Mouse (Mus musculus): Measurements from ENCODE around the gene Ano10.
"Not testable (repeated sequence)": the region's sequence is repeated elsewhere in the genome, so short reads cannot be mapped to it uniquely, and the experiment has no call there.

The Ano10 gene

DNA sequence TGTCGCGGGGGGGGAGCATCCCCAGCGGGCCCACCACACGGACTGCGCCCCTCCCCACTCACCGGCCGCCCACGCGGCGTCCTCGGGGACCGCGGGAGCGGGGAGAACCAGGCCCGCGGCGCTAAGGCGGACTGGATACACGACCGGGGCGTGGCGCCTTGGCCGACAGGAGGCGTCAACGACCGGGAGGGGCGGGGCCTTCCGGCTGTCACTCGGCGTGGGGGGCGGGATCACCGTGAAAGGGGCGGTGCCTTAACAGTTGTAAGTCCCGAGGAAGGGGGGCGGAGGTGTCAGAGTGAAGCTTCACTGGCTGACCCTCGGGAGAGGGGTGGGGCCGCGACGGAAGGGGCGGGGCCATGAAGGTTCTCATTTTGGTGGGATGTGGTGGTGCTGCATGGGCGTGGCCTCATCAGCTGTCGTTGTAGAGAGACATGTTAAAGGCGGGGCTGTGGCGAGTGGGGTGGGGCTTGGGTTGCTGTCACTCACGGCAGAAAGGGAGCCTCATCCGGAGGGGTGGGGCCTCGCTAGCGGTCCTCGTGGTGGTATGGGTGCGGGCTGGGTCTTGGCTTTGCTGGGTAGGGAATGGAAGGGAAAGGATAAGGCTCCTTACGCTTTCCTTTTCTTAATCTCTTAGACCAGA, at the start of gene Ano10:
Gene Ano10 (minus strand): TSS at position 182 of the 640 bp plus-strand sequence.
- DNase-seq = peak; percentile 97

DNA sequence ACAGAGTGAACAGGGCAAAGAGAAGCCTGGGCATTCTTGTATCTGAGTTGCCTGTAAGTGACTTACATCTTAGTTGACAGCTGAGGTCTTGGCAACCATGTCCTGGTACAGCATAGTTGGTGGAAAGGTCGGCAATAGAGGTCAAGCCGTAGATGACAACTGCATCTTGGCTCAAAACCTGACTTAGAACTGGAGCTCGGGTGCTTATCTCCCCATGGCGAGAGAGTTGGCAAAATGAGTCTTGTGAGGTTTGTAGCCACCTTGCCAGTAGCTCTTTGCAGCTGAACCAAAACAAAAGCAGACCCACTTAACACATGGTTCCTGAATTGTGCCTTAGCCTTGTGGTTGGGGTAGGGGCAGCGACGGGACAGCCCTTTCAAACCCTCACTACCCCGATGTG, 49.2 kb upstream of the Ano10 start:
- no peak for DNase-seq

DNA sequence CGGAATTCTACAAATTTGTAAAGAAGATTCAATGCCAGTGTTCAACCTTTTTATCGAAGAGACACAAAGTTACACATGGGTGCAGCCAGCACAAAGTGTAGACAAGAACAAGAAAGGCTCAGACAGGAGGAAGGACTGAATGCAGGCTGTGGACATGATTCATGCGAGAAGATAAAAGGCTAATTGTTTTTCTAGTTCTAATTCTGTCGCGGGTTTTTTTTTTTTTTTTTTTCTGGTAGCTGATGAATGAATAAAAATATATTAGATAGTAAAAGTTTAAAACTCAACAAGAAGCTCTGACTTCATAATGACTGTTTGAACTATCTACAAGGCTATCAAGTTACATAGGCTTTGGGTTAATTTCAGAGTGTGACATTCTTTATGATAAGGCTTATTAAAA, 45.7 kb upstream of the Ano10 start:
- DNase-seq = no peak

DNA sequence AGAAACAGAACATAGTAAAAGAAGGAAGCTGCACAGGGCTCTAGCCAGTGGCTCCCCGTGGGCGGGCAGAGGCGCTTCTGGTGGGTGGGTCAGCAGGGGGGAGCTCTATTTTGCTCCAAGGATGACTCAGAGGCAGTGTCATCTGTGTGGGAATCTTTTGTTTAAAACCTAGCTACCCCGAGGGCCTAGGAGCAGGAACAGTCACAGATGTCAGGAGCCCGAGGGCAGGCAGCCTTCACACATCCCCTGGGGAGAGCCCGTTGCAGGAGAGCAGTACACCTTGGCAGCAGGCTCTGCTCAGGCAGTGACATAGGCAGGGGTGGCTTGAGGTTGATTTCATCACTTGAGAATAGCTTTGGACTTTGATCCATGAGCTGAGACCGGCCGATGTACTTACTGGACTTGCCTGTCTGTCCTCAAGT, 43.3 kb upstream of the Ano10 start:
- no peak for DNase-seq

DNA sequence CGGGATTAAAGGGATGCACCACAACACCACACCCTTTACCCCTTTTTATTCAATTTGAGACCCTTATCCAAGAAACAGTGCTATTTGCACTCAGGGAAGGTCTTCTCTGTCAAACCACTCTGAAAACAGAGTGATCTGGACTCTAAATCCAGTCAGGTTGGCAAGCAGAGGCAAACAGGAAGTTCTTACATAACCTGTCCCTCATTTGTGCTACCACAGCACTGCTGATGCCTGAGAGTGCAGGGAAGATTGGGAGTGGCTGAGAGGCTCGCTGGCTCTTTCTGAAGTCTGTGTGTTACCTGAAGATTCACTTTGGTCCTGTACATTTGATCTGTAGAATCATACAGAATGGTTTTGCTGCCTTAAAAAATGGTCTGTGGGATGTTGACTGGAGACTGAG, 42.5 kb upstream of the Ano10 start:
- DNase-seq = no peak

DNA sequence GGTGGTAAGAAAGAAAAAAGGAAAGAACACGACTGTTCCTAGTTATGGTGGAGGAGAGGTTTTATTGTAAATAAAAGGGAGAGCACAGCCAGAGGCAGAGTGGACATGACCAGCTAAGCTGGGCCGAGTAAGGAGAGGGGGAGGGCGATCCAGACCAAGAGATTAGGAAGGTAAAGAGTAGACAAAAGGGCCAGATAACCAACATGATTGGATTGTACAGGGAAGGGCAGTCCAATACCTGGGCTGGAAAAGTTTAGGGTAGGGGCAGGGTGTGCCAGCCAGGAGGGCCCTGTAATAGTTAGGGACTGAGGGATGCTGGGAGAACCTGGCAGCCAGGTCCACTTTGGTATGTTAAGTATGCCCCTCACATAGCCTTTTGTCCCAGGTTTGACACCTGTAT, 34.0 kb upstream of the Ano10 start:
- no peak for DNase-seq

DNA sequence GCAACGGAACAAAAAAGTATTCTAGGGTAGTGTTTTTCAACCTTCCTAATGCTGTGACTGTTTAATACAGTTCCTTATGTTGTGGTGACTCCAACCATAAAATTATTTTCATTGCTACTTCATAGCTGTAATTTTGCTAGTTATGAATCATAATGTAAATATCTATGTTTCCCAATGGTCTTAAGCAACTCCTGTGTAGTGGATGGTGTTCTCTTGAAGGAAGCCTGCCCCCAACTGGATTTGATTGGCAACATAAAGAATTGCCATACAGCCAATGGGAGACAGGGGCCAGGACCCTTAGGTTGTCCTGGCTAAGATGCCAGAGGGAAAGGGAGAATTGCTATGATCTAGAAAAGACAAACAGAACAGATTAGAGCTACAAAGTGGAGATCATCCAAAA, 31.8 kb upstream of the Ano10 start:
- DNase-seq = no peak

DNA sequence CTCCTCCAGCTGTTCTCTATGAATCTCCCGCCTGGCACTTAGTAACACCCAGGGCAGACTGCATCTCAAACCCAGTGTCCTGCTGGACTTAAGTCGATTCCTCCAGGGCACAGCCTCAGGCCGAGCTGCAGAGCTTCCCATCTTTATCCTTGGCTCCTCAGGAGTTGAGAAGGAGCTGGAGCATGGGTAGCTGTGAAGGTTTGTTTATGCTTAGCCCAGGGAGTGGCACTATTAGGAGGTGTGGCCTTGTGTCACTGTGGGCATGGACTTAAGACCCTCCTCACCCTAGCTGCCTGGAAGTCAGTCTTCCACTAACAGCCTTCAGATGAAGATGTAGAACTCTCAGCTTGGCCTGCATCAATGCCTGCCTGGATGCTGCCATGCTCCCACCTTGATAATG, 28.1 kb upstream of the Ano10 start:
- no peak for DNase-seq

DNA sequence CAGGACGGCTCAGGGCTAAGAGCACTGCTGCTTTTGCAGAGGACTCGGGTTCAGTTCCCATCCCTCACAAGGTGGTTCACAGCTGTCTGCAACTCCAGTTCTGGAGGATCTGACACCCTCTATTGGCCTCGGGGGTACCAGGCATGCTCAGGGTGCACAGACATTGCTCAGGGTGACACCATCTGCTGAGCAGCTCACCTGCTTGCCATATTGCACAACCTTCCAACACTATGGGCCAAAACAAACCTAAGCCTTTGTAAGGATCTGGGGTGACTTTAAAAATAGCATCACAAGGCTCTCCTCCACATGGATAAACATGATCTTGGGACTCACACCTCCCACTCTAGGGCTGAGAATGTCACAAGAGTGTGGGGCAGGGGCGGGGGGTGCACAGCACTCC, 26.4 kb upstream of the Ano10 start:
- DNase-seq = no peak

DNA sequence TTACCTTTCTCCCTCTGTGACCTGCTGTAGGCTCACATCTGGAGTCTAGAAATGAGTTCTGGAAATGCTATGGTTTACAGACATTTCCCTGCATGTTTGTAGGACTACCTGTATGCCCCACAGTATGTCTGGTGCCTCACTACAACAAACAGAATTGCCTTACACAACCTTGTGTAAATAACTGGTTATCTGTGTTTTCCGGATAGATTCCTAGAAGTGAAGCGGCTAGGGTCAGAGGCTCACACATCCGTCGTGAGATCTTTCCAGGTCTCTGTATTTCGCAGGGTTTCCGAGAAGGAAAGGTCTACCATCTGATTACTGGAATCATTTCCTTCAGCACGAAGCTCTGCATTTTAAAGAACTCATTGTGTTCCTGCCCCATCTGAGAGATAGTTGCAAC, 22.3 kb upstream of the Ano10 start:
- no peak for DNase-seq

DNA sequence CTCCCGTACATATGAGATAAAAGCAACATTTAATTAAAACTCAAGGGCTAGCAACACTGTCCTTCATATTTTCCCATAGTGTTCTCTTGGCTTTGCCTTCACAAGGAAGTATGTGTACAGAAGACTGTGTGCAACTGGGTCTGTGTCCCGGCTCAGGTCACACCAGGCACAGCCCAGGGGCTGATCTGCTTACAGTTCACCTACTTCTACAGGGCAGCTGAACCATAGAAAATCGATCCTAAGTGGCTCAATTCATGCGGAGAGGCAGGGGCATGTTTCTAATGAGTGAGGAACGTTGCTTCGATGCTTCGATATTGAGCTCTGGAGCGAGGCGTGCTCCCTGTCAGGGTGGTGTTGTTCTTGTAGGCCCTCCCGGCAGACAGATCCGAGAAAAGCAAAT, 21.3 kb upstream of the Ano10 start:
- no peak for DNase-seq

DNA sequence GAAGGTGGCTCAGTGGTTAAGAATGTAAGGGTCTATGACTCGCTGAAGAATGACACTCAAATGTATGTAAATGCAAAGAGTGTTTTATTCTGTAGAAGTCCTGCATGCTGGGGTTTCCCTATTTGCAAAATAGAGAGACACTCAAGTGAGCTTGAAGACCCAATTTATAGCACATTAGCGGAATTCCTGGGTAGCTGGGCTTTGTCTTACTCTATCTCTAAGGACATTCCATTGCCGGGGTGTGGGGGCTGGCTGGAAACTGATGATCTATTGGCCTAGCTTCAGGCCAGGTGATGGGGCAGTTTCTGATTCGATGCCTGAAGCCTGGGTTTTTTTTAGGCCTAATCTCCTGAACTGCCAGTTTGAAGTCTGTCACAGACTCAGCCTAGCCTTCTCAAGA, 20.7 kb upstream of the Ano10 start:
- no peak for DNase-seq

DNA sequence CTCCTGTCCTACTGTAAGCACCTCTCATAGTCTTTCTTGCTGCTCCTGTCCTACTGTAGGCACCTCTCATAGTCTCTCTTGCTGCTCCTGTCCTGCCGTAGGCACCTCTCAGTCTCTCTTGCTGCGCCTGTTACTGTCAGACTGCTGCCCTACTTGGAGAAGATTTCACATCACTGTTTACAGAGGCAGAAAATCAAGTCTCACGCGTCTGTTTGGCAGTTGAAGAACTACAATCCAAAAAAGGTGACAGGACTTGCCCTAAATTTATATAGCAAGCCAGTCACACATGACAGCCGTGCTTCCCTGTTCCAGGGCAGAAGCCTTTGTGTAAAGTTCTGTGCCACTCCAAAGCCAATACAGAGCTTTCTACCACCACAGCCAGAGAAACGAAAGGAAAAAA, 20.2 kb upstream of the Ano10 start:
- DNase-seq = no peak

DNA sequence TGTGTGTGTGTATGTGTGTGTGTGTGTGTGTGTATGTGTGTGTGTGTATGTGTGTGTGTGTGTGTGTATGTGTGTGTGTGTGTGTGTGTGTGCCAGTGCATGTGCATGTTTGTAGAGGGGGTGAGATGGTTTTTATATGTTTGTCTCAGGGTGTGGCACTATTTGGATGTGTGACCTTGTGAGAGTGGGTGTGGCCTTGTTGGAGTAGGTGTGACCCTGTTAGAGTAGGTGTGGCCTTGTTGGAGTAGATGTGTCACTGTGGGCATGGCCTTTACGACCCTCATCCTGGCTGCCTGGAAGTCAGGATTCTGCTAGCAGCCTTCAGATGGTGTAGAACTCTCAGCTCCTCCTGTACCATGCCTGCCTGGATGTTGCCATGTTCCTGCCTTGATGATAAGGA, 18.9 kb upstream of the Ano10 start:
- DNase-seq = not testable (repeated sequence)

DNA sequence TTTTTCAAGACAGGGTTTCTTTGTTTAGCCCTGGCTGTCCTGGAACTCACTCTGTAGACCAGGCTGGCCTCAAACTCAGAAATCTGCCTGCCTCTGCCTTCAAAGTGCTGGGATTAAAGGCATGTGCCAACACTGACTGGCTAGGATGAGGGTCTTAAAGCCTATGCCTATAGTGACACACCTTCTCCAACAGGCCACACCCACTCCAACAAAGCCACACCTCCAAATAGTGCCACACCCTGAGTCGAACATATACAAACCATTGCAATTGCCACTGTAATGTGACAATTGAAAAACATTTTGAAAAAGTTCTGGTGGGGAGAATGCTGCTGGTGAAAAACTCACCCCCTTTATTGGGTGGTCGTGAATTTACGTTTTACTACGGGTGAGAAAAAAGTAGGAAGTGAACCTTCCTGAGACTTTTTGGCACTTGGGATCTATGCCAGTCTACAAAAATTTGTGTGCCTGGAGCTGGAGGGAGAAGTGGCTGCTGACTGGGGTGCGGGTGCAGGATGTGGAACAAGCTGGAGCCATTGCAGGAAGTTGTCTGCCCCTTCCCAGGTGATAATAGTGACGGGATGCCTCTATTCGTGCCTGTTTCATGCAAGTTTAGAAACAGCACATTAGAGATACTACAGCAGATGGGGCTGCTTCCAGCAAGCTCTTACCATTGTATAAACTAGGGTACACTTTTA, 18.2 kb upstream of the Ano10 start:
- DNase-seq = no peak

DNA sequence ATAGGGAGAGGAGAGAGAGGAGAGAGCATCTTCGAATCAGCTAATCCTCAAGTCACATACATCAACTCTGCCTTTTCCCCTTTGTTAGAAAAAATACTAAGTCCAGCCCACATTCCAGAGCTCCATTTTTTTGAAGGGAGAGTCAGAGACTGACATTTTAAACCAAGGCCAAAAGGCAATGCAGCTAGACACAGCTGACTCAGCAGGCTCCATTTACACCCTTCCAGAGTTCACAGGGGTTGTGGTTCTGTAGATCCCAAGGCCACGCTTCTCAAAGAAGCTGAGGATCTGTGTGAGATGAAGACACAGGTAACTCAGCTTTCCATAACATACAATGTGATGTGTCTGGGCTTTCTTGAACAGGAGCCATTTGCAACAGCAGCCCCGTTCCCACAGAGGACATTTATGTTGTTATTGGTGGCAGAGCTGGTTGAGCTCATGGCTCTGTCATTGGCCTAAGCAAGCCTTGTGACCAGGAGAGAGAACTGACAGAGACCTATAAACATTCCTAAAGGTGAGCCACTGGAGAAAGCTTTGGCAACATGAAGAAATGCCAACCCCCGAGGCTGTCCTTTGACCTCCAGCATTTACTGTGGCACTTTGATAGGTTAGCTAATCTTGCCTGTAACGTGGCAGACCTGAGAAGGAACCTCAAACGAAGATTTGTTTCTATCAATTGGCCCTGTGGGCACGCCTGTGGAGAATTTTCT, 17.0 kb upstream of the Ano10 start:
- DNase-seq = no peak

DNA sequence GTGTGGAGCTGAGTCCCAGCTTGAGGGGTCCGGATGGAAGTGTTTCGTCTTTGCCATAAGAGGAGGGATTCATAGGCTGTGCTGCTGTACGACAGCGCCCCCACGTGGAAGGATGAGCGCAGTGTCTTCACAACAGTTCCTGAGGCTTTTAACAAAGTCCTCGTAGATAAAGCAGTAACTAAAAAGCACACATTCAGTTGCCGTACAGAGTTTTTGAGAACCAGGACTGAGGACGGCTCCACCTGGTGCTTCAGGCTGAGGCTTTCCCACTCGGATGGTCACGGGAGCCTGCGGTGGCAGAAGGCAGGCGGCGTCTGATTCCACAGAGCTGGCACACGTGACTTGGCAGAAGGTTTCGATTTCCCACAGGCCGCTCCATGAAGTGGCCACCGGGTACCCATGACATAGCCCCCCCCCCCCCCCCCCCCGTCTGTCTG, 16.4 kb upstream of the Ano10 start:
- DNase-seq = peak; percentile 81

DNA sequence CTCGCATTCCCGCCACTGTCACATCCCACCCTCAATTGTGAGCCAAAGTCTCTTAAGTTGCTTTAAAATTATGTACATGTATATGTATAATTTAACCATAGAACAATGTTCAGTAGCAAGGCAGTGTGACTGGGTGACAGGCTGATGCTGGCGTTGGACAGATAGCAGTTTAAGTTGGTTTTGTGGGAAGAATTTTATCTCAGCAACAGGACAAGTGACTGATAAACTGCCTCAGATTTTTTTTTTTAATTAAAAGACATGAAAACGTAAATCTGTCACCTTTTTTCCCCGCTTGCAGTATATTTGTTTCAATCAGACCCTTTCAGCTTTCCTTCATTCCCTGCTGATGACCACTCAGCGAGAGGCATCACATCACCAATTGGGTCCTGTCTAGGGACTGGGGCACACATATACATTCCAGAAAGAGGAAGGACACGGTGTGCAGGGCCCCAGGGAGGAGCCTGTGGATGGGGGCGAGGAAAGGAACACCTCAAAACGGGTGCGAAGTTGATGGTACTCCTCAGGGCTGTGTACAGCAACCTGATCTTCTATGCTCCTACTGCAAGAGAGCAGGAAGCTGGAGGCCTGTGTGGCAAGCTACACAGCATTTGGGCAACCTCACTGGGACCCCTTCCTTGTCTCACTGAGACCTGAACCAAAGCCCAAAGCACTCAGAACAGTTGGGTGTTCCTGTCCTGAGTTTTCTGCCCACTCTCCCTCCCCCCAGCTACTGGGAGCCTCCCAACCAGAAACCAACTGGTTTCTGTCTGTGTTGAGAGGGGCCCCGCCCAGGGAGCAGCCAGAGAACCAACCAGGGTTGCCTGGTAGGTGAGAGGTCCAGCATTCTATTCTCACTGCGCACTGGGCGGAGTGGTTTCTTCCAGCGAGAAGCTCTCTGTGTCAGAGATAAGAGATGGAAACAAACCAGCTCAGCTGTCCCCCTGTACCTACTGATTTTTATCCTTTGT, 15.1 kb upstream of the Ano10 start:
- DNase-seq = no peak

DNA sequence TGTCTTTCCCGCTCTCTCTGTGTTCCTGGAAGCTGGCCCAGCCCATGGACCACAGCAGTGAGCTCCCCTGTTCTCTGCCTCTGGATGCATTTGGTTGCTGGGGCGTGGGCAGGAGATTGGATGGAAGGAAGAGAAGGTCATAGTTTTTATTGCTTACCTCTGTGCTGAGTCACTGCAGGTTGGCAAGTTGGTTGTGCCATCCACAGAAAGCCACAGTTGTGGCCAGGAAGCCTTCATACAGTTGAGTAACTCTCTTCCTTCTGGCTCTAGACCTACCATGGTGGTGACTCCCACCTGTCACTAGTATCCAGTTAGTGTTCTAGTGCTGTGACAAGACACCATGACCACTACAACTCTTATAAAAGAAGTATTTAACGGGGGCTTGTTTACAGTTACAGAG, 11.1 kb upstream of the Ano10 start:
- DNase-seq = no peak

DNA sequence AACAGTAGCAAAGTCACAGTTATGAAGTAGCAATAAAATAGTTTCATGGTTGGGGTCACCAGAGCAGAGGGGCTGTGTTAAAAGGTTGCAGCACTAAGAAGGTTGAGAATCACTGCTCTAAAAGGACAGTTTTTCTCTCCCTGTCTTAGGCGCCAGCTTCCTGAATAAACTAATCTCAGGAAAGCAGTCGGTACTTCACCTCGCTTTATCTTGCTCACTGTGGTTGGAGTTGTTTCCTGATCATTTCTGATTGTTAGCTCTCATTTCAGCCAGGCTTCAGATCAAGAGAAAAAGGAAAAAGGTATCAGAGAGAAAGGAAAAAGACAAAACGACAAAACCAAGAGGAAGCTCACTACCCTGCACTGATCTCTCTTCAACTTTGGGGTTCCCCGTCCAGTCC, 1.9 kb upstream of the Ano10 start:
- no peak for DNase-seq

DNA sequence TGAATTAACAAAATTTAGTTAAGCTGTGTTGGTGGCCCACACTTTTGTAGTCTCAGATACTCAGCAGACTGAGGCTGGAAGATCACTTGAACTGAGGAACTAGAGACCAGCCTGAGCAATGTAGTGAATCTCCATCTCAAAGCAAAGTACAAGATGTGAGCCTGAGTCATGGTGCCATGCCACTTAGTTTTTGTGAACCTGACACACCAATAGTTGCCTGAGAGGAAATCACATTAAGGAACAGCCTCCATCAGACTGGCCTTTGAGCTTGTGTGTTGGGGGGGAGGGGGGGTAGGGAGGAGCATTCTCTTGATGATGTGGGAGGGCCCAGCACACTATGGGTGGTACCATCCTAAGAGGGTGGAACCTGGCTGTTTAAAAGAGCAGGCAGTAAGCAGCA, 1.2 kb upstream of the Ano10 start:
- DNase-seq = no peak

DNA sequence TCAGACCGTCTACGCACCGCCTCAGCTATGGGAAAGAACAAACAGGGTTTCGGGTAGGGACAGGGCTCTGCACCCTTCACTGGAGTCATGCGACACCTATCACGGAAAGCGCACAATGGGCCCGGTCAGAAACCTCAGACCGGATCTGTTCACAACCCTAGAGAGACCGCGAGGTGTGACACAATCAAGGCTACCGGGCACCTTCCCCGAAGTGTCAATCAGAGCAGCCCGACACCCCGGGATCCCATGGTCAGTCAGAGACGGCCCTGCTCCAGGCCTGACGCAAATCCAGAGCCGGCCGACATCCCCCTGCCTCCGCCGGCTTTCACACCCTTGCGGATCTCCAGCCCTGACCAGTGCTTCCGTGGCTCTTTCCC, 370 bp downstream of the Ano10 start:
- no peak for DNase-seq

DNA sequence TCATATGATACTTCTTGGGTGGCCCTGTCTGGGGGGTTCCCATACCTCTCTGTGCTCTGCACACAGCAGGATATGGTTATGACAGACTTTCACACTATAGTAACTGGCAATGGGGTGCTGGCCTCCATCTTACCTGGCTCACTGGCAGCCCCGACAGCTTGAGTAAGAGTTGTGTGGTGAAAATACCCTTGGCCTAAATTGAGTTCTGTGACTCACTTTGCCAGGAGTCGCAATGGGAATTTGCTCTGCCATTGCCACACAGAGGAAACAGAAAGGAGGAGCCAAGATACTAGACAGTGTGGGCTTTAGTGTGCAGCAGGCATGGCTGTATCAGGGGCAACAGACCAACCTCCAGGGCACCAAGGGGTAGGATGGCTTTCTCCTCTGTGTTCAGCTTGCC, 4.0 kb downstream of the Ano10 start:
- DNase-seq = no peak

All from cerebellum, adult 9-10 months (tissue).